Mouse (Mus musculus) c-Kit-positive CD71-positive TER-119-positive erythroid progenitor cells, embryonic 14.5 days (primary cell): ENCODE results near the gene Ifi209.
"Not testable (repeated sequence)": the region's sequence is repeated elsewhere in the genome, so short reads cannot be mapped to it uniquely, and the experiment has no call there.

Source experiments
- DNase-seq: peaks from one replicate; pipeline ENCODE4 v3.0.0-alpha.2; 2013; ENCODE audit warnings: low spot score

Gene Ifi209

DNA sequence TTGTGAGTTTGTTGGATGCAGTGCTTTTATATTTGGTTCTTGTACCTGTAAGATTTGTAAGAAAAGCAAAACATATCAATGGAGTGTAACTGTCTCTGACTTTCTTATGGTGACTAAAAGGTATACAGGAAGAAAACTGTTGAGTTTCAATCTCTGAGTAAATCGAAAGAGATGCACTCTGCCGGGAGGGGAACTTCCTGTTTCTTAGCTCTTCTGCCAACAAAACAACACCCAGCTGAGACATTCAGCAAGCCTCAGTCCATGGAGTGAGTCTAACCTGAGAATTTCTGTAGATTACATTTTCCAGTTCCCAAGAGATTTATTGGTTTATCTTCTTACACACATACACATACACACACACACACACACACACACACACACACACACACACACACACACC, at the start of gene Ifi209:
Gene Ifi209, plus strand, starts transcription at position 296 of the 400 bp plus-strand sequence.
- DNase-seq: not testable (repeated sequence)

- DNase-seq: not testable (repeated sequence)
Observed at GRCm38 (mm10) chr1:173589698-173590097, 41.0 kb upstream of the Ifi209 start.

GRCm38 (mm10) chr1:173598838-173599494, 31.8 kb upstream of the Ifi209 start, which contains the start of gene Ifi213:
TSS of gene Ifi213 (minus strand) at chr1:173599274.
- DNase-seq: not testable (repeated sequence)

DNA sequence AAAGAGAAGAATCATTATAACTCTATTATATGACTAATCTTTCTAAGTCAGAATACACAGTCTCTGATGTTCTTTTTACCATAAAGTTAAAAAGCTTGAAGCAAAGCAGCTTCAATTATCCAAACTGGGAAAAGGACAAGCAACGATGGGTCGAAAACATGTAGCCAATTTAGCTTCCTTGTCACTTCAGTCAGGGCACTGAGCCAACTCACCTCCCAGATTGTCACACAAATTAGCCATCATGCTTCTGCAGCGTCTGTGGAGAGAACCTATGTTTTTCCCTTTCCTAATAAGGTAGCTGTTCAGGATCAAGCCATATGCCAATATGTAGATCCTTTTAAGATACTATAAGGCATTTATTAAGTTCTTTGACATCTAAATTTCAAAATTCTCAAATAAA, 20.4 kb upstream of the Ifi209 start:
- DNase-seq: not testable (repeated sequence)

DNA sequence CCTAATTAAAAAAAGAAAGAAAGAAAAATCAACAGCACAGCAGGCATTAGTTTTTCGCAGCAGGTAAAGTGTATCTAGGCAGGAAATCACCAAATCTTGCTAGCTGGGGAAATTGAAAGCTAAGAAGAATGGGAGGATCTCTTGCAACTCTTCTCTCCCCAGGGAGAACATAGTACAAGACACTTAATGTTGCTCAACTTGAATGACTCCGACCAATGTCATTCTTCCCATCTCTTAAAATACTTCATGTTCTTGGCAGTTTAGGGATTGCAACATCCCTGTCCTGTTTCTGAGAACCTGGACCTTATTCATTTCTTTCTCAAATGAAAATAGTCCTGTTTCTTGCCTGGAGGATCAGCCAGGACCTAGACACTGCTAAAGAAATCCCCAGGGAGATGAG, 8.5 kb upstream of the Ifi209 start:
- DNase-seq: not testable (repeated sequence)

DNA sequence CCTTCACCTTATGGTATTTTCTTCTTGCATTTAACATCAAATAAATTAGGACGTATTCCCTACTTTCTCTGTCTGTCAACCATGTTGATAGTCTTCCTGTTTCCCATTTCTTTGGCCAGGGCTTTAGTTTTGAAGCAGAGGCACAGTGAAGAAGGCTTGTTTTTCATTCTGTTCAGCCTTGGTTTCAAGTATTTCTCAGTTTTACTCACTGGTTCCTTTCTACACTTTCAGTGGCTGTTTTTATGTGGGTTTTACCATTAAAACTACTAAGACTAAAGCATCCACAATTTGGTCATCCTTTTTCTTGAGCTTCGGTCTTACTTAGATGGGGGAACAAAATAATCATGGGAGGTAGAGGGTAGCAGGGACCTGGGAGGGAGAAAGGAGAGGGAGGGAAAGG, 6.7 kb upstream of the Ifi209 start:
- DNase-seq: no peak

DNA sequence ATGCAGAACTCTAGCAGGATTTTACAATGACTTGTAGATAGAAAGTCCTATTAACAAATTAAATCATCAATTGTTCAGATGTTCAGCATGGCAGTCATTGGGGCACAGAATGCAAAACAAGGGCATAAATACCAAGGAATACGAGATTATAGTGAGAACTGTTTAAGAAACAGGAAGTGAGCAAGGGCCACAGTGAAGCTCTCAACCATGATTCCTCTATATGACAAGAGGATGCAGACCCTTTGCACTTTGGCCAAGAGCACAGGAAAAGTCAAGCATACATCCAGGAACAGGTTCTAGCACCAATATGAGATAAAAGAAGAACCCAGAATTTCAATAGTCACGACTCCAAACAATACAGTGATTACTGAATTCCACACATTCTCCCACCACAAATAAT, 4.0 kb upstream of the Ifi209 start:
- DNase-seq: no peak

DNA sequence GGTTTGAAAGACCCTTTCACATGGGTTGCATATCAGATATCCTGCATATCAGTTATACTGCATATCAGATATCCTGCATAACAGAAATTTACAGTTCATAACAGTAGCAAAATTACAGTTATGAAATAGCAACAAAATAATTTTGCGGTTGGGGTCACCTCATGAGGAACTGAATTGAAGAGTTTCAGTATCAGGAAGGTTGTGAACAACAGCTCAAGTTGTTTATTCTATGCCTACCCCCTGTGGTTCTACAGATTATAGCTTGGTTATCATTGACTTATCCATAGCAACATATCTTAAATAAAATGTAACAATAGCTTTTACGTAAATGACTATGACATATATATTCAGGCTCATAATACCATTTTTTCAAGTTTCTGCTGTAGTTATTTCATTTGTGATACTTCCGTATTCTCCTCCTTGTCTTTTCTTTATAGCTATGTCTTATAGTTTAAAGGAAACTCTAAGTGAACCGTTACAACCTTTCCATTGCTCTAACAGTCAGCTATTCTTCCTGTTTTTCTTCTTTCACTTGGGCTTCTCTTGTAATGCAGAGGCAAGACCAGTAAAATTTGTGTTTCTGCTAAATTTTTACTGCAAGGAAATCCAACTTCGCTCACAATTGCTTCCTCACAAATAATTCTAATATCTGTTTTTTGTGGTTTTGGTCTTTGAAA, 3.4 kb downstream of the Ifi209 start:
- no peak for DNase-seq

GRCm38 (mm10) chr1:173645393-173645792, 14.7 kb downstream of the Ifi209 start:
- DNase-seq: no peak

GRCm38 (mm10) chr1:173657973-173658372, 27.3 kb downstream of the Ifi209 start:
- no peak for DNase-seq

DNA sequence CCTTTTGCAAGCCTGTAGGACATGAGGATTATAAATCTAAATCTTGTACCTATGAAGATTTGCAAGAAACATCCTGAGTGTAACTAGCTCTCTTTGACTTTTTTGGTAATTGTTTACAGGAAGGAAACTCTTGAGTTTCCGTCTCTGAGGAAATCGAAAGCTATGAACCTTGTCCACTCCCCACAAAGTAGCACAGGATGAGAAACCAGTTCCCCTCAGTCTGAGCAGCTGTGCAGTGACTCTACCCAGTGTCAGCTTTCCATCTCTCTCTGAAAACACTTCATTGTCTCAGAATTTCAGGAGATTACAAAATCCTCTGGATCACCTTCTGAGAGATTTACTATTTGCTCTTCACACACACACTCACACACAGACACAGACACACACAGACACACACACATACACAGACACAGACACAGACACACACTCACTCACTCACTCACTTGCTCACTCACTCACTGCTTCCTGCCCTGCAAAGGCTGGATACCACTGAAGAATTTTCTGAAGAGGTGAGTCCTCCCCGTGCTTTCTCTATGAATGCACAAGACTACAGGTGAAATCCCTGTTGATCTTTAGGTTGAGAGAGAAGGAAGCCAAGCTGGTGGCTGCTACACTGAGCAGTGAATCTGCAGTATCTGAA, 42.9 kb downstream of the Ifi209 start, which contains the start of gene Ifi208:
Gene Ifi208, plus strand, starts transcription at position 218 of the 640 bp plus-strand sequence.
- DNase-seq: not testable (repeated sequence)

- not testable (repeated sequence) for DNase-seq
Observed at GRCm38 (mm10) chr1:173678605-173679004, 47.9 kb downstream of the Ifi209 start.

- DNase-seq: no peak
Observed at GRCm38 (mm10) chr1:173694270-173694669, 63.6 kb downstream of the Ifi209 start.
